Mouse (Mus musculus) liver, adult 2 months (tissue): ENCODE measurements around the gene Bmx. TPM values are rescaled to one million over a fixed set of nuclear protein-coding genes. Genes with fewer than 3 reads are reported as not detected.

Experiments used
- DNase-seq: peaks from one replicate; pipeline ENCODE4 v3.0.0-alpha.2; 2011; ENCODE audit warnings: low read depth, low spot score; ENCODE audit errors: extremely low read depth
- H3K27ac ChIP-seq: fragments of 200-500 bp; replicated peaks from 2 replicates; pipeline ENCODE4 v1.5.1; 2012; ENCODE audit warnings: low read depth, mild to moderate bottlenecking, control low read depth, inconsistent platforms, low read length; ENCODE audit not compliant: insufficient read depth
- H3K27me3 ChIP-seq: fragments of 200-500 bp; 2 replicates; pipeline ENCODE4 v1.6.1; 2012; ENCODE audit warnings: mild to moderate bottlenecking, moderate library complexity, low read length, inconsistent platforms; ENCODE audit not compliant: control insufficient read depth, insufficient read depth
- H3K36me3 ChIP-seq: fragments of 200-500 bp; 2 replicates; pipeline ENCODE4 v1.6.1; 2012; ENCODE audit warnings: low read length, inconsistent platforms; ENCODE audit not compliant: control insufficient read depth, insufficient read depth
- H3K4me1 ChIP-seq: fragments of 200-500 bp; 2 replicates; pipeline ENCODE4 v1.6.1; 2011; ENCODE audit warnings: low read length; ENCODE audit not compliant: control insufficient read depth, insufficient read depth
- H3K4me3 ChIP-seq: fragments of 200-500 bp; 2 replicates; pipeline ENCODE4 v1.5.1; 2011; ENCODE audit warnings: low read depth, mild to moderate bottlenecking, control low read depth, low read length, moderate library complexity; ENCODE audit not compliant: insufficient read depth
- H3K79me2 ChIP-seq: fragments of 200-500 bp; 2 replicates; pipeline ENCODE4 v1.6.1; 2012; ENCODE audit warnings: inconsistent platforms, mild to moderate bottlenecking, low read length, moderate library complexity; ENCODE audit not compliant: control insufficient read depth, insufficient read depth
- H3K9ac ChIP-seq: fragments of 200-500 bp; 2 replicates; pipeline ENCODE4 v1.6.1; 2012; ENCODE audit warnings: low read depth, mild to moderate bottlenecking, control low read depth, inconsistent platforms, low read length
- CTCF ChIP-seq: fragments of 200-500 bp; IDR thresholded peaks from 2 replicates; pipeline ENCODE4 v1.5.1; 2011; ENCODE audit warnings: low read depth, low read length, control low read depth
- POLR2A ChIP-seq: fragments of 200-500 bp; IDR thresholded peaks from 2 replicates; pipeline ENCODE4 v1.6.1; 2011; ENCODE audit warnings: low read length, control low read depth; ENCODE audit not compliant: insufficient read depth; ENCODE audit errors: extremely low read depth
- WGBS: fragments of 180-500 bp; shearing (Covaris S2); methylation state at CpG from one replicate; pipeline ENCODE4 v1.1.7; 2018; 5-methylcytosine and 5-hydroxymethylcytosine counted together
- polyA plus RNA-seq: library from polyadenylated mRNA; depleted of rRNA; stranded (reverse); fragments of >200 nt; gene quantifications from 2 replicates; pipeline ENCODE4 v1.2.3, GENCODE M21; 2012
- total RNA-seq: library from RNA; depleted of rRNA; stranded (reverse); fragments of >200 nt; gene quantifications from 2 replicates; pipeline ENCODE4 v1.2.3, GENCODE M21; 2014

Bmx gene
- total and polyA plus RNA-seq, 2 experiments, result 0.28 TPM; not detected in 1

DNA sequence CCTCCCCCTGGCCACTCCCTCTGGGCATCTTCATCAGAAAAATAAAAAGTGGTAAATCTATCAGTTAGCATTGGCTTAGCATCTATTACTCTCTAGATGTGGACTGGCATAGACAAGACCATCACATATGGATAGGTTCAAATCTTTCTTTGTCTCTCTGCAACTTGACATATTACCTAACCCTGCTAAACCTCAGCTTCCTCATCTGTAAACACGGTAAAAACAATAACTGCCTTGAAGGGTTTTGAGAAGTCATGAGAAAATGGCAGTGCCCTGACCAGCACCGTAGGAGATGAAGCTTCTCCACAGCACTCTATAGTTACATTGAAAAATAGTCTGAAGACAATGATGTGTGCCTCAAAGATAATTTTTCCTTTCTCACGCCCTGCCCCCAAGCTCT, 1.5 kb downstream of the Bmx start:
- TF ChIP-seq POLR2A (no peak), CTCF (no peak)
- Histone ChIP-seq H3K9ac (no peak overlapping the region), H3K4me1 (no peaks in the 10 kb centered on the region), H3K4me3 (no peak overlapping the region), H3K79me2 (no peaks in the 10 kb centered on the region), H3K27ac (no peak overlapping the region), H3K27me3 (no peaks in the 10 kb centered on the region), H3K36me3 (no peaks in the 10 kb centered on the region)
- 86% methylated on average over 3 of the region's 3 CpGs for WGBS
- no peak for DNase-seq

DNA sequence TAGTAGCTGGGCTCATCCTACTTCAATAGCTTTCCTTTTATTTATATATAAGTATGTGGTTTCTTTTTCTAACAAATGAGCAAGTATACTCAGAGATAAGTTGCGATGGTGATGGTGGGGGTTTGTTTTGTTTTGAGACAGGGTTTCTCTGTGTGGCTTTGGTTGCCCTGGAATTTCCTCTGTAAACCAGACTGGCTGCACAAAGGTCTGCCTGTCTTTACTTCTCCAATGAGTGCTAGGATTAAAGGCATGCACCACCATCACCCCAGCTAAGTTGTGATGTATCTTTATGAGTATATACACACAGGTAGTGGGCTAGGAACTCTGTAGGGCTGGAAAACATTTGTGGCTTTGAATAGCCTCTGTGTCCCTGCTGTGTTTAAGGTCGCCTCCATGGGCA, 11.3 kb downstream of the Bmx start:
- Histone ChIP-seq H3K4me3 (no peak overlapping the region), H3K4me1 (no peaks in the 10 kb centered on the region), H3K27ac (no peak overlapping the region), H3K36me3 (no peaks in the 10 kb centered on the region), H3K9ac (no peak overlapping the region), H3K79me2 (no peaks in the 10 kb centered on the region), H3K27me3 (no peaks in the 10 kb centered on the region)
- no peak for DNase-seq
- WGBS, result 90% methylated on average over 2 of the region's 2 CpGs
- TF ChIP-seq CTCF (no peak), POLR2A (no peak)

DNA sequence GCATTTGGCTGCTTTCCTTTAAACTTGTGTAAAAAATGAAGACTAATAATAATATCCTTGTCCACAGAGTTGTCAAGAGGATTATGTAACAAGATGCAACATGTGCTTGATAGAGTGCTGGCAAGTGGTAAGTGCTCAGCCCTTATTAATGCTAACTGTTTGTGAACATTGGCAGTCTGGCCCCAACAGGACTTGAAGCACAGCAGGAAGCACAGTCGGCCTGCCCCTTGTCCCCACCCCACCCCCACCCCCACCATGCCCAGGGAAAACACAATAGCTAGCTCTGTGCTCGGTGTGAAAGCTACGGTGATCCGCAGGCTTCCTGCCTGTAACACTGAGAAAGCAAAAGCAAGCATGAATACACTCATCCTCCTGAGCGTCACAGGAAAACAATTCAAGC, 12.3 kb downstream of the Bmx start:
- TF ChIP-seq POLR2A (no peak), CTCF (no peak)
- Histone ChIP-seq H3K79me2 (no peaks in the 10 kb centered on the region), H3K36me3 (no peaks in the 10 kb centered on the region), H3K9ac (no peak overlapping the region), H3K4me3 (no peak overlapping the region), H3K27me3 (no peaks in the 10 kb centered on the region), H3K4me1 (no peaks in the 10 kb centered on the region), H3K27ac (no peak overlapping the region)
- 10% methylated on average over 5 of the region's 5 CpGs for WGBS
- DNase-seq, result peak; percentile 58

DNA sequence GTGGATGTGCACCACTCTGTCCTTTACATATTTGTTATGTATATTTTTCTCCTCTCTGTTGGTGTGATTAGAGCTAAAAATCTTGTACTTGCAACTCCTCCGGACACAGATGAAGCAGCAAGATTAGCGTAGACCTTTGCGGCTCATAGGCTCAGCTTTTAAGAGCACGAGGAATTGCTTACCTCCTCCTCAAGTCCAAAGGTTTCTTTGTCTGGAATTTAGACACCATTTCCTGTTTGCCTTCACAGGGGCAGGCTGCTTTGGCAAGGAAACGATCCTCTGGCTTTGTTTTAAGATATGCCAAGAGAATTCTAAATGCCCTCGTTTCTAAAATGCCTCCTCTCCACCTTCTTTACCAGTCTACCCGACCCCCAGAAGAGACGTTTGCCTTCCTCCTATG, 24.6 kb downstream of the Bmx start:
- 0 out of 2 replicates have a peak overlapping the region, but pooled peaks have one; percentile 54 for H3K27ac ChIP-seq
- no peaks in the 10 kb centered on the region for H3K4me1 ChIP-seq
- H3K79me2 ChIP-seq, result no peaks in the 10 kb centered on the region
- no peaks in the 10 kb centered on the region for H3K36me3 ChIP-seq
- no peak overlapping the region for H3K9ac ChIP-seq
- peak; percentile 83 for DNase-seq
- H3K4me3 ChIP-seq, result no peak overlapping the region
- H3K27me3 ChIP-seq, result no peaks in the 10 kb centered on the region
- WGBS, result 14% methylated on average over 8 of the region's 8 CpGs
- TF ChIP-seq POLR2A (no peak), CTCF (no peak)

DNA sequence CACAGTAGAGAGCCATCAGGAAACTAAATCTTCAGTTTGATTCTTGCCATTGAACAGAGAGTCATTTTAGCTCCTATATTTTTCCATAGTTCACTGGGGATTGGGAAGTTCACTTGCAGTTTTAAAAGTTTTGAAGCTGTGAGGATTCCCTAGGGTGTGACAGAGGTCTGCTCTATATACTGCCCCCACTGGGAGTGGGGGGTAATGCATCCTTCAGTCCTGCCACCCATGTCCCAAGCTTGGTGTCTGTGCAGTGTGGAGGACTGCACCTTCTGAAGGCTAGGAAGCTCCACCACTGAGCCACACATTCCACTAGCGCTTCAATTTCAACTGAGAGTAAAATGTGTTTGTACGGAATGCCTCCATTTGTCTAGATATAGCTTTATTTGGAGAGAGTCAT, 36.0 kb downstream of the Bmx start:
- TF ChIP-seq POLR2A (no peak), CTCF (peak; percentile 42; the same call in 1 of the 2 replicates)
- Histone ChIP-seq H3K4me1 (no peaks in the 10 kb centered on the region), H3K9ac (no peak overlapping the region), H3K27ac (no peak overlapping the region), H3K27me3 (no peaks in the 10 kb centered on the region), H3K79me2 (no peaks in the 10 kb centered on the region), H3K36me3 (no peaks in the 10 kb centered on the region), H3K4me3 (no peak overlapping the region)
- WGBS, result 76% methylated on average over 2 of the region's 2 CpGs
- DNase-seq, result no peak

DNA sequence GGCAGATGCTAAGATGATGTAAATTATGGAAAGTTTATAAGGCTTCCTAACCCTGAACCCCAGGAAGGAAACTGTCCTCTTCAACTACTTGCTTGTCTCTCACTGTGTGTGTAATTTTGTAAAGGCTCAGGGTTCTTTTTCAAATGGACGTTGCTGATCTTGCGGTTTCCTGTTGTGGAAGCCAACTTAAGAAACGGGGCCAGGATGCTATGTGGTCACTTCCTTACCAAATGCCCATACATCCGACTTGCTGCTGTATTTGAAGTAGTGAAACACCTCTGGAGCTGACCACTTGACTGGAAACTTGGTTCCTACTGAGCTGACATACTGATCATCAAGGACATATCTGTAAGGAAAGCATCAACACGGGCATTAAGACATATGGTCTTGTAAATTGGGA, 57.4 kb downstream of the Bmx start:
- Histone ChIP-seq H3K27ac (no peak overlapping the region), H3K27me3 (no peaks in the 10 kb centered on the region), H3K9ac (no peak overlapping the region), H3K4me3 (no peak overlapping the region), H3K4me1 (no peaks in the 10 kb centered on the region), H3K36me3 (no peaks in the 10 kb centered on the region), H3K79me2 (no peaks in the 10 kb centered on the region)
- DNase-seq, result no peak
- TF ChIP-seq POLR2A (no peak), CTCF (no peak)
- 80% methylated on average over 5 of the region's 5 CpGs for WGBS
